Mouse (Mus musculus) E14TG2a.4 (cell line): Measurements from ENCODE around the gene Nelfa.

Experiments used
- CTCF ChIP-seq: conservative IDR thresholded peaks from 2 replicates; pipeline ENCODE4 v1.5.1; 2014; ENCODE audit warnings: low read length
- NANOG ChIP-seq: IDR thresholded peaks from 2 replicates; pipeline ENCODE4 v1.6.1; 2014; ENCODE audit warnings: borderline replicate concordance, low read length, mixed read lengths
- POU5F1 ChIP-seq: IDR thresholded peaks from 2 replicates; pipeline ENCODE4 v1.6.1; 2014; ENCODE audit warnings: low read length, borderline replicate concordance

DNA sequence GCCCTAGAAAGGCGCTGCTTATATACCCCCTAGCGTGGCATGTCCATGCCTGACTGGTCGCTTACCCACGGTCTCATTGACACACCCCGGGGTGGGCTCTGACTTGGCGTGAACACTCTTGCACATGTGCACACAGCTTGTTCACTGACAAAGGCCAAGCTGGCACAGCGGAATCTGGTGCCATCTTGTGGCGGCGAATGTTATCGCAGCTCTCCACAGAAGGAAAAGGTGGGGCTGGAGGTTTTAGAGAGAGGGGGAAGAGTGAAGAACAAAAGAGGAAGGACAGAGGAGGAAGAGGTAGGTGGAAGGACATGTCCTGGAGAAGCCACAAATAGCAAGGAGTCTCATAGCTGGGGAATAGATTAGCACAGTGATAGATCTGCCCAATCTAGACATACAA lies 18.1 kb upstream of the Nelfa start:
- peak; percentile 58 for TF ChIP-seq CTCF
- no peak for TF ChIP-seq NANOG
- no peak for TF ChIP-seq POU5F1
